Mouse (Mus musculus): ENCODE results near the gene Enpp4. TPM values are rescaled to one million over a fixed set of nuclear protein-coding genes. Genes with fewer than 3 reads are reported as not detected.

Enpp4 gene
- polyA plus RNA-seq, 1 experiment from 2014 or later = 4.5 TPM

DNA sequence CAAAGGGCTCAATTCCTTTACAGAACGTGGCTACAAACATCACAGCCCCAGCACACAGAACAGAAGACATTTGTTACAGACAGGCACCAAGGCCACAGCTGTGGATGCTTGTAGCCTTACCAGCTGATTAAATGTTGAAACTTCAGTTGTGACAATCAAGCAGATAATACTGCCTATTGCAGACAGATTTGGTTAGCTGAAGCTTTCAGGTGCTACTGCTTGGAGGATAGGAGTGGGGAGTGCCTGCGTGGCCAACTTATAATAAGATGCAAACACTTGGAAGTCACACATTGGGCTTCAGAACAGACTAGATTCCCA is 27.8 kb downstream of the Enpp4 start:
- Histone ChIP-seq H3K9ac (ENCODE audit: low read length) (no peak overlapping the region), H3K4me2 (ENCODE audit: low read depth, low read length, severe bottlenecking) (no peak overlapping the region), H3K27me3 (ENCODE audit: control insufficient read depth, insufficient read depth, low read length) (no peaks in the 10 kb centered on the region), H3K4me1 (replicated peaks; ENCODE audit: control insufficient read depth, insufficient read depth, low read length) (no peaks in the 10 kb centered on the region), H3K27ac (ENCODE audit: low read depth, low read length) (no peak overlapping the region), H3K36me3 (ENCODE audit: control insufficient read depth, insufficient read depth, low read length) (no peaks in the 10 kb centered on the region), H3K4me3 (ENCODE audit: low read depth, low read length) (no peak overlapping the region), H3K9me3 (ENCODE audit: control insufficient read depth, low read length) (no peaks in the 10 kb centered on the region)
- no peak for DNase-seq (ENCODE audit: low spot score)
- WGBS = 76% methylated on average over 2 of the region's 2 CpGs
- no peak for ATAC-seq (replicated peaks; ENCODE audit: low FRiP score)

DNA sequence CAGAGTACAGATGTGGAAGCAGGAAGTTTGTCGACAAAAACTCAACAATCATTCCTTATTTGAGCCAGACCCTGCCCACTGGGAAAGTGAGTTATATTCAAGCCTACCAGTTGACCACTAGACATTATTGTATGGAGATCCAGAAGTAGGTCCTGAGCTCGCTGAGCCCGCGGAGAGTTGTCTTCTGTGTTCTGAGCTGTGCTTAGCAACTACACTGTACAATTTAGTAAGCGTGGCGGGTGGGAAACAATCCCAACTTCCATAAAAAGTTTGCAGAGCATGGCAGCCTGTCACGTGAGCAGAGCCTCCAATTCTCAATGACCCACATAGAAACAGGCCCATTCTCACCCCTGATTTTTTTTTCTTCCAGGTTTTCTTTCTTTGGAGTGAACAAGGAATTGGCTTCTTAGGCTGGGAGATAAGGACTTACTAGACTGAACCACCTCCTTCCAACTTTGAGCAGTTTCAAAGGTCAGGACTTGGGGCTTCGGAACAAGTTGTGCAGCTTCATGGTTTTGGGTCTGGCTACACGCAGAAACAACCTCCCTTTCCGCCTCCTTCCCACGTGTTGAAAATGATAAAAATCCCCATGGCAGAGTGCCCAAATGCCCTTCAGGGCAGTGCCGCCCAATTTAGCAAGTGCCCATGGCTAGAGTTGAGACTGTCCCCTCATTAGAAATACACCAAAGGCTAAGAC is 28.3 kb downstream of the Enpp4 start:
- Histone ChIP-seq H3K36me3 (ENCODE audit: control insufficient read depth, insufficient read depth, low read length) (no peaks in the 10 kb centered on the region), H3K4me2 (ENCODE audit: low read depth, low read length, severe bottlenecking) (no peak overlapping the region), H3K27ac (ENCODE audit: low read depth, low read length) (no peak overlapping the region), H3K27me3 (ENCODE audit: control insufficient read depth, insufficient read depth, low read length) (no peaks in the 10 kb centered on the region), H3K9ac (ENCODE audit: low read length) (no peak overlapping the region), H3K4me3 (ENCODE audit: low read depth, low read length) (no peak overlapping the region), H3K4me1 (replicated peaks; ENCODE audit: control insufficient read depth, insufficient read depth, low read length) (no peaks in the 10 kb centered on the region), H3K9me3 (ENCODE audit: control insufficient read depth, low read length) (no peaks in the 10 kb centered on the region)
- WGBS = 85% methylated on average over 12 of the region's 12 CpGs
- DNase-seq (ENCODE audit: low spot score) = no peak
- ATAC-seq (replicated peaks; ENCODE audit: low FRiP score) = no peak

DNA sequence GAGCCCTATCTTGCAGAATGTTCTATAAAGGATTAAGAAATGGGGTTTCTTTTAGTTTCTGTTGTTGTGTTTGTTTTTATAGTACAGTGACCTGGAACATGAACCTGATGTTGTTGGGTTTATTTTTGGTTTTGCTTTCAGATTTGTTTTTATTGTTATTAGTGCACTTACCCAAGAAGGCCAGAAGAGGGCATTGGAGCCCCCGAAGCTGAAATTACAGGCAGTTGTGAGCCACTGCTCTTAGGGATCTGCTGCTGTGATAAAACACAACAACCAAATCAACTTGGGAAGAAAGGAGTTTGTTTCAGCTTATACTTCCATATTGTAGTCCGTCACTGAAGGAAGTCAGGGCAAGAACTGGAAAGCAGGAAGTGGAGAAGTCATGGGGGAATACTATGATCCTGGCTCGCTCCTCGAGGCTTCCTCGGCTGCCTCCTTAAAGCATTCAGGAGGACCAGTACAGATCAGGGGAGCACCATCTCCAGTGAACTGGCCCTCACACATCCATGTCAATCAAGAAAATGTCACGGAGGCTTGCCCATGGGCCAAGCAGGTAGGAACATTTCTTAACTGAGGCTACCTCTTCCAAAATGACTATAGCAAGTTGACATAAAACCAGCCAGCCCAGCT is 29.4 kb downstream of the Enpp4 start:
- 60% methylated on average over 6 of the region's 6 CpGs for WGBS
- Histone ChIP-seq H3K9ac (ENCODE audit: low read length) (no peak overlapping the region), H3K27ac (ENCODE audit: low read depth, low read length) (no peak overlapping the region), H3K36me3 (ENCODE audit: control insufficient read depth, insufficient read depth, low read length) (no peaks in the 10 kb centered on the region), H3K4me3 (ENCODE audit: low read depth, low read length) (no peak overlapping the region), H3K4me2 (ENCODE audit: low read depth, low read length, severe bottlenecking) (no peak overlapping the region), H3K4me1 (replicated peaks; ENCODE audit: control insufficient read depth, insufficient read depth, low read length) (no peaks in the 10 kb centered on the region), H3K27me3 (ENCODE audit: control insufficient read depth, insufficient read depth, low read length) (no peaks in the 10 kb centered on the region), H3K9me3 (ENCODE audit: control insufficient read depth, low read length) (no peaks in the 10 kb centered on the region)
- DNase-seq (ENCODE audit: low spot score) = peak; percentile 55
- ATAC-seq (replicated peaks; ENCODE audit: low FRiP score) = no peak

DNA sequence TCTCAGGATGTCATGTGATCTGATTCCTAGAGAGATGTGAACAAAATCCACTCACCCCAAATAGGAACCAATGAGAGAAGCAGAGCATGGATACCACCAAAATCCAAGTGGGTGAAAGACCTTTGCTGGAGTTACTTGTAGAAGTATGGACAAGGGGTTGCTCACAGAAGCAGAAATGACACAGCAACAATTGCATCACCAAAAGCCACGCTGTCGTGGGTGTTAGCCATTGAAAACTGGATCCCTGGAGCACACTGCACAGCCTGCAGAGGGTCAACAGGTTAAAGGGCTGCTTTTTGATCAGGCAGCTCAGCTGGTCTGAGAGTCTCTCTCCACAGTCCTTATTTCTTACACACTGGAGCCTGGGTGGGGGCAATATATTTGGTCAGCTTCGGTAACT is 30.0 kb downstream of the Enpp4 start:
- H3K27ac ChIP-seq (ENCODE audit: low read depth, low read length) = no peak overlapping the region
- ATAC-seq (replicated peaks; ENCODE audit: low FRiP score) (no peak), DNase-seq (ENCODE audit: low spot score) (no peak)
- H3K4me3 ChIP-seq (ENCODE audit: low read depth, low read length) = no peak overlapping the region
- WGBS = 82% methylated on average over 3 of the region's 3 CpGs
- no peaks in the 10 kb centered on the region for H3K27me3 ChIP-seq (ENCODE audit: control insufficient read depth, insufficient read depth, low read length)
- H3K4me2 ChIP-seq (ENCODE audit: low read depth, low read length, severe bottlenecking) = no peak overlapping the region
- H3K4me1 ChIP-seq (replicated peaks; ENCODE audit: control insufficient read depth, insufficient read depth, low read length) = no peaks in the 10 kb centered on the region
- H3K36me3 ChIP-seq (ENCODE audit: control insufficient read depth, insufficient read depth, low read length) = no peaks in the 10 kb centered on the region
- H3K9ac ChIP-seq (ENCODE audit: low read length) = no peak overlapping the region
- H3K9me3 ChIP-seq (ENCODE audit: control insufficient read depth, low read length) = no peaks in the 10 kb centered on the region

DNA sequence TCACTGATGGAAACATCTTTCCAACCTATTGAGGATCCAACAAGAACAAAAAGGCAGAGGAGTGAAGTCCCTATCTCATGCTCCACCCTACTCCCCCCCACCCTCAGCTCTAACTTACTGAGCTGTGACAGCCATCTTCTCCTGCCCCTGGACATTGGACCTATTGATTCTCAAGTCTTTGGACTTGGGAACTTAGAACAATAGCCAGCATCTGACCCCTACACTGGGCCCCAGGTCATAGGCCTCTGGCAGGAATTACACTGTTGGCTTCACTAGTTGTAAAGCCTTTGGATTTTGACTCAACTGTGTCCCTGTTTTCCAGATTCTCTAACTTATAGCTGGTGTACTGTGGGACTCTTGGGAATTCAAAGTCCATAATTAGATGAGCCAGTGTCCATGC is 33.9 kb downstream of the Enpp4 start:
- DNase-seq (ENCODE audit: low spot score) (no peak), ATAC-seq (replicated peaks; ENCODE audit: low FRiP score) (no peak)
- Histone ChIP-seq H3K27ac (ENCODE audit: low read depth, low read length) (no peak overlapping the region), H3K4me1 (replicated peaks; ENCODE audit: control insufficient read depth, insufficient read depth, low read length) (no peaks in the 10 kb centered on the region), H3K4me2 (ENCODE audit: low read depth, low read length, severe bottlenecking) (no peak overlapping the region), H3K9ac (ENCODE audit: low read length) (no peak overlapping the region), H3K27me3 (ENCODE audit: control insufficient read depth, insufficient read depth, low read length) (no peaks in the 10 kb centered on the region), H3K9me3 (ENCODE audit: control insufficient read depth, low read length) (no peaks in the 10 kb centered on the region), H3K4me3 (ENCODE audit: low read depth, low read length) (no peak overlapping the region), H3K36me3 (ENCODE audit: control insufficient read depth, insufficient read depth, low read length) (no peaks in the 10 kb centered on the region)

DNA sequence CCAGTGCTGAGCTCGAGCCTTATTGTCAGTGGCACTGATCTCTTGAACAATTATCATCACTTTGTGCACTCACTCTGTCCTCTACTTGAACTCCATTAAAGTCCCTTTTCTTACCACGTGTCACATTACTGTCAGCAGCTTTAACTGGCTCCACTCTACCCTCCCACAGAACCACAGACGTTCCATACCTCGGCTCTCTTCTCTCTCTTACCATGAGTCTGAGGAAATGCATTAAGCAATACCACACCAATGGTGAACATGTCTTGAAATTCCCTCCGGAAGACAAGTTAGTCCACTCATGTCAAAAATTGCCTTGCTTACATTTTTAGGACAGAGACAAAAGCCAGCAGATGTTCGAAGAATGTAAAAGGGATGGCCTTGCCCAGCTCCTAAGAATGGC is 36.7 kb downstream of the Enpp4 start:
- DNase-seq (ENCODE audit: low spot score) (no peak), ATAC-seq (replicated peaks; ENCODE audit: low FRiP score) (no peak)
- Histone ChIP-seq H3K27me3 (ENCODE audit: control insufficient read depth, insufficient read depth, low read length) (no peaks in the 10 kb centered on the region), H3K4me3 (ENCODE audit: low read depth, low read length) (no peak overlapping the region), H3K9ac (ENCODE audit: low read length) (no peak overlapping the region), H3K9me3 (ENCODE audit: control insufficient read depth, low read length) (no peaks in the 10 kb centered on the region), H3K27ac (ENCODE audit: low read depth, low read length) (no peak overlapping the region), H3K4me2 (ENCODE audit: low read depth, low read length, severe bottlenecking) (no peak overlapping the region), H3K4me1 (replicated peaks; ENCODE audit: control insufficient read depth, insufficient read depth, low read length) (no peaks in the 10 kb centered on the region), H3K36me3 (ENCODE audit: control insufficient read depth, insufficient read depth, low read length) (no peaks in the 10 kb centered on the region)
- WGBS = 83% methylated on average over 6 of the region's 6 CpGs

DNA sequence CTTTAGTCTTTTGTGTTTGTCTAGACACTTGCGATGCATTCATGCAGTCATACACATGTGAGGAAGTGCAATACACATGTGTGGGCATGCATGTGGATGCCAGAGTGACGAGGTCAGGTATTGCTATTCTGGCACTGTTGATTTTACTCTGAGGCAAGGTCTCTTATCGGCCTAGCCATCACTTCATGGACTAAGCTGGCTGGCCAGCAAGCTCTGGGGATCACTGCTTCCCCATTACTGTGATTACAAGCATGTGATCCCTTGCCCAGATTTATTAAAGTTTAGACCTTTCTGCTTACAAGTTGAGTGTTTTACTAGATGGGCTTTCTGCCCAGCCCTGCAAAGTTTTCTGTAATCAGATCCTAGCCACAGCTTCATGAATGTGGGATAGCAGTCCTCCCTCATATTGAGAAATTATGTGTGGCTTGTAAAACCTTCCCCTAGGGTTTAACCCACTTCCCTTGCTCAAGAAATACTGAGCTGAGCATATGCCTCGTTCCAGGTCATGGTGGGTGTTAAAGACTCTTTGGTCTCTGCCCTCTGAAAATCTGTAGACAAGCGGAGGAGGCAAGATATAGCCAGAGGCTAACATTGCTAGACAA is 44.2 kb downstream of the Enpp4 start:
- ATAC-seq (replicated peaks; ENCODE audit: low FRiP score) (no peak), DNase-seq (ENCODE audit: low spot score) (no peak)
- Histone ChIP-seq H3K36me3 (ENCODE audit: control insufficient read depth, insufficient read depth, low read length) (no peaks in the 10 kb centered on the region), H3K9me3 (ENCODE audit: control insufficient read depth, low read length) (no peaks in the 10 kb centered on the region), H3K9ac (ENCODE audit: low read length) (no peak overlapping the region), H3K27me3 (ENCODE audit: control insufficient read depth, insufficient read depth, low read length) (no peaks in the 10 kb centered on the region), H3K4me2 (ENCODE audit: low read depth, low read length, severe bottlenecking) (no peak overlapping the region), H3K4me1 (replicated peaks; ENCODE audit: control insufficient read depth, insufficient read depth, low read length) (no peaks in the 10 kb centered on the region), H3K27ac (ENCODE audit: low read depth, low read length) (no peak overlapping the region), H3K4me3 (ENCODE audit: low read depth, low read length) (no peak overlapping the region)
- 82% methylated on average over 5 of the region's 5 CpGs for WGBS

DNA sequence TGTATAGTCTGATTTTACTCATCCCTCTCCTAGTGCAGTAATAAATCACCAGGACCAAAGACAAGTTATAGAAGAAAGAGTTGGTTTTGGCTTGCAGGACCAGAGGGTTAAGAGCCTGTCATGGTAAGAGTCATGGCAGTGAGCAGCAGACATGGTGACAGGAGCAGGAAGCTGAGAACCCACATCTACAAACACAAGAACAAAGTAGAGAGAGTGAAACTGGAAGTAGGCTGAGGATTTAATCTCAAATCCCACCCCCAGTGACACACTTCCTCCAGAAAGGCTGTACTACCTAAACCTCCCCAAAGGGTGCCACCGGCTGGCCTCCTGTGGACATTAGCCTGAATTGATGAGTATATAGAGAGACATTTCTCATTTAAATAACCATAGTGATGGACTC is 44.8 kb downstream of the Enpp4 start:
- H3K4me3 ChIP-seq (ENCODE audit: low read depth, low read length) = no peak overlapping the region
- DNase-seq (ENCODE audit: low spot score) (no peak), ATAC-seq (replicated peaks; ENCODE audit: low FRiP score) (no peak)
- no peaks in the 10 kb centered on the region for H3K36me3 ChIP-seq (ENCODE audit: control insufficient read depth, insufficient read depth, low read length)
- no peak overlapping the region for H3K9ac ChIP-seq (ENCODE audit: low read length)
- no peaks in the 10 kb centered on the region for H3K9me3 ChIP-seq (ENCODE audit: control insufficient read depth, low read length)
- H3K4me2 ChIP-seq (ENCODE audit: low read depth, low read length, severe bottlenecking) = no peak overlapping the region
- H3K27me3 ChIP-seq (ENCODE audit: control insufficient read depth, insufficient read depth, low read length) = no peaks in the 10 kb centered on the region
- H3K27ac ChIP-seq (ENCODE audit: low read depth, low read length) = no peak overlapping the region
- WGBS = 93% methylated on average over 1 of the region's 1 CpGs
- no peaks in the 10 kb centered on the region for H3K4me1 ChIP-seq (replicated peaks; ENCODE audit: control insufficient read depth, insufficient read depth, low read length)

DNA sequence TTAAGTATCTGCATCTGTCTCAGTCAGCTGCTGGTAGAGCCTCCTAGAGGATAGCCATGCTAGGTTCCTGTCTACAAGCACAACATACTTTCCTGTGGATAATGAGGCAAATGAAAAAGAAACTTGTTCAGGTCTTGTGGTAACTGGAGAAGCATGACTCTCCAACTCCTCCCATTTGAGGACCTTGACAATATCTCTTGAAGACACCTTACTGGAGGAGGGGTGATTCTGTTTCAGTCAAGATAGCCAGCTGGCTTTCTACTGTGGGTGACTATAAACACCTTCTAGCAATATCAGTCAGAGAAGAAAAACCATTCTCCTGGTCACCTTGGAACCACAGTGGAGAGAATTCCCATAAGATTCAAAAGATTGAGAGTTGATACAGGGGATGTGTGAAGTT is 47.5 kb downstream of the Enpp4 start:
- Histone ChIP-seq H3K9ac (ENCODE audit: low read length) (no peak overlapping the region), H3K9me3 (ENCODE audit: control insufficient read depth, low read length) (no peaks in the 10 kb centered on the region), H3K4me3 (ENCODE audit: low read depth, low read length) (no peak overlapping the region), H3K27ac (ENCODE audit: low read depth, low read length) (no peak overlapping the region), H3K36me3 (ENCODE audit: control insufficient read depth, insufficient read depth, low read length) (no peaks in the 10 kb centered on the region), H3K4me1 (replicated peaks; ENCODE audit: control insufficient read depth, insufficient read depth, low read length) (no peaks in the 10 kb centered on the region), H3K4me2 (ENCODE audit: low read depth, low read length, severe bottlenecking) (no peak overlapping the region), H3K27me3 (ENCODE audit: control insufficient read depth, insufficient read depth, low read length) (no peaks in the 10 kb centered on the region)
- DNase-seq (ENCODE audit: low spot score) = no peak
- ATAC-seq (replicated peaks; ENCODE audit: low FRiP score) = no peak

Data from forebrain, embryonic 11.5 days (tissue).